Mouse (Mus musculus) lung, embryonic 14.5 days (tissue): Measurements from ENCODE around the gene Emb. TPM values are rescaled to one million over a fixed set of nuclear protein-coding genes. Genes with fewer than 3 reads are reported as not detected.
A peak's percentile ranks its signal among the peaks of the same experiment; 100 is the strongest.

Experiments used
- ATAC-seq: fragments of 200-750 bp; cut with Nextera tagmentation; 2 replicates; pipeline ENCODE4 v1.8.0; 2017; ENCODE audit warnings: mild to moderate bottlenecking, moderate TSS enrichment, moderate library complexity; ENCODE audit not compliant: insufficient read depth
- DNase-seq: peaks from one replicate; pipeline ENCODE4 v3.0.0-alpha.2; 2015
- H3K27ac ChIP-seq: fragments of 300-500 bp; sonication (generic); 2 replicates; pipeline ENCODE4 v1.5.1; 2014; ENCODE audit warnings: low read depth, mild to moderate bottlenecking, moderate library complexity
- H3K27me3 ChIP-seq: fragments of 300-500 bp; sonication (generic); 2 replicates; pipeline ENCODE4 v1.6.1; 2014; ENCODE audit warnings: low read length, control low read depth; ENCODE audit not compliant: insufficient read depth
- H3K36me3 ChIP-seq: fragments of 300-500 bp; sonication (generic); 2 replicates; pipeline ENCODE4 v1.6.1; 2014; ENCODE audit warnings: control low read depth; ENCODE audit not compliant: insufficient read depth
- H3K4me1 ChIP-seq: fragments of 300-500 bp; sonication (generic); 2 replicates; pipeline ENCODE4 v1.6.1; 2014; ENCODE audit warnings: antibody characterized with exemption, control low read depth; ENCODE audit not compliant: insufficient read depth
- H3K4me2 ChIP-seq: fragments of 300-500 bp; sonication (generic); 2 replicates; pipeline ENCODE4 v1.6.1; 2014; ENCODE audit warnings: mild to moderate bottlenecking
- H3K4me3 ChIP-seq: fragments of 300-500 bp; sonication (generic); 2 replicates; pipeline ENCODE4 v1.5.1; 2014; ENCODE audit warnings: low read depth, low read length
- H3K9ac ChIP-seq: fragments of 300-500 bp; sonication (generic); 2 replicates; pipeline ENCODE4 v1.6.1; 2014
- H3K9me3 ChIP-seq: fragments of 300-500 bp; sonication (generic); 2 replicates; pipeline ENCODE4 v1.6.1; 2016; ENCODE audit warnings: low read depth, low read length, control low read depth
- CTCF ChIP-seq: IDR thresholded peaks from 2 replicates; pipeline ENCODE4 v1.5.1; 2016; ENCODE audit warnings: antibody characterized with exemption, low read depth
- WGBS: fragments of 180-500 bp; shearing (Covaris S2); extraction: QIAGEN DNeasy Blood & Tissue Kit; methylation state at CpG from one replicate; pipeline ENCODE4 v1.1.7; 2014; 5-methylcytosine and 5-hydroxymethylcytosine counted together
- polyA plus RNA-seq: library from polyadenylated mRNA; unstranded; fragments of >200 nt; fragmentation: Nextera tagmentation; extraction: Ambion mirVana; gene quantifications from 2 replicates; pipeline ENCODE4 v1.2.1, GENCODE M21; 2014

Emb gene
- polyA plus RNA-seq, 1 experiment from 2014 or later, result 12.1 TPM

DNA sequence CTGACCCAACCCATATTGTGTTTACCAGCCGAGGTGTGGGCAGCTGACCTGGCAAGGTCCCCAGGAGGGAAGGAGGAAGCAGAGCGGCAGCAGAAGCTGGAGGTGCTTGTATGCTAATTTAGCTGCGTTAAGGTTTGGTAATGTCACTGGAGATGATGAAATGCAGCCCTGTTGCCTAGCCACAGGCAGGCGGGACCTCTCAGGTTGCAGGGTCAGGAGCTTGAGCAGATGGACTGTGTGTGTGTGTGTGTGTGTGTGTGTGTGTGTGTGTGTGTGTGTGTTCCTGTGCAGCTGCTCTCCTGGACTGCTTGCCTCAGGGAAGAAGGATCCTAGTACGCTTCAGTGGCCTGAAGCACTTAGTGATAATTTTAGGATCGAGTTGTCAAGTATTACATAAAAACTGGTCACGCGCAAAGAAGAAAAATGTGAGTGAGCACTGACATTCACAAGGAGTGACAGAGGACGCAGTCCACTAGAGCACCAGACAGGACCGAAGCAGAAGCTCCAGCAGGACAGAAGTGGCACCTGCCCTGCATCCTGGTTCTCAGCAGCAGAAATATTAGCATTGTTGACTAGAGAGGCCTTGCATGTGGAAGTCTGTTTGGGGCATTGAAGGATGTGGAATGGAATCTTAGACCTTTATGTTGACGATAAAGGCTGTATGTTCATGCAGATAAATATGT, 27.3 kb downstream of the Emb start:
- no peaks in the 10 kb centered on the region for H3K27me3 ChIP-seq
- H3K4me1 ChIP-seq, result no peaks in the 10 kb centered on the region
- no peak overlapping the region for H3K27ac ChIP-seq
- DNase-seq (peak; percentile 9), ATAC-seq (peak; percentile 69)
- TF ChIP-seq CTCF, result no peak
- no peak overlapping the region for H3K4me3 ChIP-seq
- no peak overlapping the region for H3K9ac ChIP-seq
- no peaks in the 10 kb centered on the region for H3K36me3 ChIP-seq
- 39% methylated on average over 11 of the region's 11 CpGs for WGBS
- H3K9me3 ChIP-seq, result no peaks in the 10 kb centered on the region
- H3K4me2 ChIP-seq, result no peak overlapping the region

- Histone ChIP-seq H3K27me3 (no peaks in the 10 kb centered on the region), H3K9ac (no peak overlapping the region), H3K27ac (no peak overlapping the region), H3K9me3 (no peaks in the 10 kb centered on the region), H3K4me1 (no peaks in the 10 kb centered on the region), H3K4me2 (no peak overlapping the region), H3K36me3 (no peaks in the 10 kb centered on the region), H3K4me3 (no peak overlapping the region)
- 78% methylated on average over 4 of the region's 4 CpGs for WGBS
- no peak for TF ChIP-seq CTCF
- DNase-seq, result no peak
- ATAC-seq, result no peak
Measured at GRCm38 (mm10) chr13:117237111-117237510, 28.8 kb downstream of the Emb start.

- DNase-seq, result no peak
- H3K4me1 ChIP-seq, result no peaks in the 10 kb centered on the region
- no peak for ATAC-seq
- no peaks in the 10 kb centered on the region for H3K27me3 ChIP-seq
- H3K4me2 ChIP-seq, result no peak overlapping the region
- H3K9ac ChIP-seq, result no peak overlapping the region
- no peaks in the 10 kb centered on the region for H3K36me3 ChIP-seq
- H3K4me3 ChIP-seq, result no peak overlapping the region
- 78% methylated on average over 3 of the region's 3 CpGs for WGBS
- H3K9me3 ChIP-seq, result no peaks in the 10 kb centered on the region
- no peak overlapping the region for H3K27ac ChIP-seq
- TF ChIP-seq CTCF, result no peak
Measured at GRCm38 (mm10) chr13:117242063-117242462, 33.7 kb downstream of the Emb start.

DNA sequence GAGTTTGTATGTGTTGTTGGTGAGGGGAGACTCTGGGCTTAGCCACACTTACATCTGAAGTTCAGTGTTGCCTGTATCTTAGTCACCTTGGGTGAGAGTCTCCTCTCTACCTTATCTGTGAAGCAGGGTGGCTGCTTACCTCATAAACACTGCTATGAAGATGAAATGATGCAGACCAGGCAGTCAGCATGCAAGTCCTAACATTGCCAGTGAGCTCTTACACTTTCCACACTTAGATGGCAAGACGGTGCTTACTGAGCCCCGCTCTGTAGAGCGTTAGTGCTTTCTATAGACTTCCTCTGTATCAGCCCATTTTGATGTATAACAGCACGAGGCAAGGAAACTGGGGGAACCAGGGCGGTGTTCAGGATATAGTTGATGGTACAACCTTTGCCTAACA, 34.3 kb downstream of the Emb start:
- Histone ChIP-seq H3K4me3 (no peak overlapping the region), H3K27ac (no peak overlapping the region), H3K27me3 (no peaks in the 10 kb centered on the region), H3K4me1 (no peaks in the 10 kb centered on the region), H3K9me3 (no peaks in the 10 kb centered on the region), H3K9ac (no peak overlapping the region), H3K36me3 (no peaks in the 10 kb centered on the region), H3K4me2 (no peak overlapping the region)
- ATAC-seq (no peak), DNase-seq (no peak)
- no peak for TF ChIP-seq CTCF
- 90% methylated on average over 5 of the region's 5 CpGs for WGBS

GRCm38 (mm10) chr13:117260704-117261103, 52.4 kb downstream of the Emb start:
- 79% methylated on average over 4 of the region's 4 CpGs for WGBS
- no peak overlapping the region for H3K27ac ChIP-seq
- no peak for TF ChIP-seq CTCF
- H3K27me3 ChIP-seq, result no peaks in the 10 kb centered on the region
- no peaks in the 10 kb centered on the region for H3K36me3 ChIP-seq
- no peak overlapping the region for H3K9ac ChIP-seq
- no peak overlapping the region for H3K4me3 ChIP-seq
- H3K4me2 ChIP-seq, result no peak overlapping the region
- no peaks in the 10 kb centered on the region for H3K4me1 ChIP-seq
- ATAC-seq (no peak), DNase-seq (no peak)
- H3K9me3 ChIP-seq, result no peaks in the 10 kb centered on the region

- no peaks in the 10 kb centered on the region for H3K36me3 ChIP-seq
- no peak overlapping the region for H3K9ac ChIP-seq
- DNase-seq (peak; percentile 34), ATAC-seq (peak; percentile 28; the same call in 1 of the 2 replicates)
- H3K4me2 ChIP-seq, result no peak overlapping the region
- TF ChIP-seq CTCF, result no peak
- H3K27ac ChIP-seq, result no peak overlapping the region
- H3K9me3 ChIP-seq, result no peaks in the 10 kb centered on the region
- 45% methylated on average over 2 of the region's 2 CpGs for WGBS
- H3K27me3 ChIP-seq, result no peaks in the 10 kb centered on the region
- H3K4me1 ChIP-seq, result no peaks in the 10 kb centered on the region
- H3K4me3 ChIP-seq, result no peak overlapping the region
Measured at GRCm38 (mm10) chr13:117266156-117266555, 57.8 kb downstream of the Emb start.

DNA sequence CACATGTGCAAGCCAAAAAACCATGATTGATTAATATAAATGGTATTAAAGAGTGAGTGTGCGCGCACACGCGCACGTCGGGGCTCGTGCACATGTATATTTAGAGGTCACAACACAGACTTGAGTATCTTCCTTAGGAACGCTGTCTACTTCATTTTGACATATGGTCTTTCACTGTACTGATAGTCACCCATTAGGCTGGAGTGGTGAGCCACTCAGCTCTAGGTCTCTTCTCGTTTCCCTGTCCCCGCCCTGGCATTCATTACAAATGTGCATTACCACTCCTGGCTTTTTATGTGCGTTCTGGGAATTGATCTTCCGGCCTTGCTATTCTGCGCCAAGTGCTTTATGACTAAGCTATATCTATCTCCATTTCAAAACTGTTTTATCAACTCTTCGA, 59.6 kb downstream of the Emb start:
- Histone ChIP-seq H3K4me3 (no peak overlapping the region), H3K9me3 (no peaks in the 10 kb centered on the region), H3K4me2 (no peak overlapping the region), H3K36me3 (no peaks in the 10 kb centered on the region), H3K9ac (no peak overlapping the region), H3K27me3 (no peaks in the 10 kb centered on the region), H3K27ac (no peak overlapping the region), H3K4me1 (no peaks in the 10 kb centered on the region)
- no peak for TF ChIP-seq CTCF
- ATAC-seq, result no peak
- DNase-seq, result no peak
- 94% methylated on average over 14 of the region's 14 CpGs for WGBS
